21 mouse cellular contexts compared by ENCODE assay signal in the genomic region with DNA sequence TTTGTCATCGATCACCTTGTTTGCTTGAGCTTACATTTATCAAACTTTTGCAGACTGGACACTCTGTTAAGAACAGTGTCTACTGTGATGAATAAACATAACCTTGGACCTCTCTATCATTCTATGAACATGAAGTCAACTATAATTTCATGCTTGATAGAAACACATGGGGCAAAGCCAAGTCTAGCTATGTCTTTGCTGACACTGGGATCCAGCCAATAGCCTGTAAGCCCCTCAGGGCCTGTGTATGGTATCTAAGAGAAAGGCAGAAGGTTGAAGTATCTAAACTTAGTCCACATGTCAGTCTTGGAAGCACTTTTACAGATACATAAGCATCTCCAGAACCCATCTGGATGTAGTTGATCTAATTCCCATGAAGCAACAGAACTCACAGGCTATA. TPM values are rescaled to one million over a fixed set of nuclear protein-coding genes. Genes with fewer than 3 reads are reported as not detected.
DNase-seq lines count a peak whose midpoint lies in the region; ATAC-seq and TF ChIP-seq lines count a peak whose summit lies in the region.
"Had no signal": no experiment of that assay in that cellular context is flagged by ENCODE, and none has a peak within 500 bp of the region (broad histone marks: within the 10 kb centered on the region; RNA-seq: fewer than 3 reads in every experiment).

No protein-coding gene starts in this region.

- peaks cover 6% of the 10 kb centered on the region; the same call in 1 of the 2 replicates for H3K36me3 ChIP-seq in hindbrain, embryonic 13.5 days
- H3K36me3 ChIP-seq in hindbrain, embryonic 16.5 days (ENCODE audit: control insufficient read depth, insufficient read depth, low read length), result 0 out of 2 replicates have a peak, but pooled peaks cover 3% of the 10 kb centered on the region
- H3K36me3 ChIP-seq in limb, embryonic 14.5 days (ENCODE audit: control insufficient read depth, insufficient read depth, low read length), result no peaks in the 10 kb centered on the region
- no peaks in the 10 kb centered on the region for H3K36me3 ChIP-seq in limb, embryonic 10.5 days
- H3K36me3 ChIP-seq: embryonic facial prominence, embryonic 13.5 days; G1E had no signal

- peaks cover 28% of the 10 kb centered on the region for H3K4me1 ChIP-seq in hindbrain, embryonic 13.5 days (replicated peaks)
- peaks cover 9% of the 10 kb centered on the region for H3K4me1 ChIP-seq in hindbrain, embryonic 16.5 days (ENCODE audit: control insufficient read depth, insufficient read depth, low read depth, low read length)
- no peaks in the 10 kb centered on the region for H3K4me1 ChIP-seq in limb, embryonic 14.5 days (ENCODE audit: control insufficient read depth, insufficient read depth, low read length)
- no peaks in the 10 kb centered on the region for H3K4me1 ChIP-seq in limb, embryonic 10.5 days
- H3K4me1 ChIP-seq: embryonic facial prominence, embryonic 13.5 days had no signal

- ATAC-seq in hindbrain, embryonic 13.5 days (ENCODE audit: low FRiP score), result 0 out of 2 replicates have a peak, but pooled peaks have one; percentile 26
- ATAC-seq in hindbrain, embryonic 16.5 days, result no peak
- no peak for ATAC-seq in limb, embryonic 14.5 days (ENCODE audit: low FRiP score, low read depth)
- ATAC-seq: activated CD4-positive, CD25-positive, alpha-beta regulatory T cell, adult 4 months; CD4-positive, CD25-positive, alpha-beta regulatory T cell, adult 4 months; forebrain, embryonic 13.5 days; forebrain, embryonic 15.5 days; forebrain, postnatal 0 days; Patski had no signal

- H3K9ac ChIP-seq in hindbrain, embryonic 13.5 days, result no peak overlapping the region
- no peak overlapping the region for H3K9ac ChIP-seq in hindbrain, embryonic 16.5 days (ENCODE audit: low read depth, low read length)
- H3K9ac ChIP-seq in limb, embryonic 14.5 days (ENCODE audit: low read depth, low read length, severe bottlenecking), result no peak overlapping the region
- H3K9ac ChIP-seq: embryonic facial prominence, embryonic 13.5 days; forebrain, embryonic 13.5 days; forebrain, embryonic 15.5 days; forebrain, postnatal 0 days had no signal

- 93% methylated on average over 1 of the region's 1 CpGs for WGBS in hindbrain, embryonic 13.5 days
- WGBS in hindbrain, embryonic 16.5 days, result 87% methylated on average over 1 of the region's 1 CpGs
- WGBS in limb, embryonic 14.5 days, result 77% methylated on average over 1 of the region's 1 CpGs
- WGBS in limb, embryonic 10.5 days, result 89% methylated on average over 1 of the region's 1 CpGs

- no peak for TF ChIP-seq POLR2A in limb, embryonic 14.5 days (IDR thresholded peaks at IDR 0.05; ENCODE audit: borderline replicate concordance, extremely low read depth, insufficient read depth, insufficient read length)

- peak; percentile 42 to 54 for DNase-seq in cerebellum, postnatal 10 days
- DNase-seq in cerebellum, adult 18-20 months, result no peak
- peak; percentile 12 for DNase-seq in limb, embryonic 14.5 days (ENCODE audit: low spot score)
- DNase-seq in limb, embryonic 10.5 days (ENCODE audit: low spot score), result no peak
- DNase-seq: adrenal gland, adult 8-10 months; adrenal gland, postnatal 14 days; adrenal gland, postnatal 36 days; B cell, adult 2 months; cerebellum, adult 11-12 months; cerebellum, adult 8-10 months; cerebellum, adult 9-11 months; forebrain, postnatal 0 days had no signal

- no peaks in the 10 kb centered on the region for H3K27me3 ChIP-seq in hindbrain, embryonic 13.5 days
- H3K27me3 ChIP-seq in hindbrain, embryonic 16.5 days (replicated peaks; ENCODE audit: control insufficient read depth, insufficient read depth, low read length), result no peaks in the 10 kb centered on the region
- H3K27me3 ChIP-seq in limb, embryonic 14.5 days (ENCODE audit: control insufficient read depth, insufficient read depth, low read length), result no peaks in the 10 kb centered on the region
- no peaks in the 10 kb centered on the region for H3K27me3 ChIP-seq in limb, embryonic 10.5 days (ENCODE audit: low read depth, poor library complexity, severe bottlenecking)
- H3K27me3 ChIP-seq: embryonic facial prominence, embryonic 13.5 days; forebrain, embryonic 13.5 days; forebrain, embryonic 15.5 days had no signal

- H3K4me2 ChIP-seq in hindbrain, embryonic 13.5 days, result no peak overlapping the region
- no peak overlapping the region for H3K4me2 ChIP-seq in hindbrain, embryonic 16.5 days (ENCODE audit: low read length)
- no peak overlapping the region for H3K4me2 ChIP-seq in limb, embryonic 14.5 days (replicated peaks; ENCODE audit: low read depth, low read length, severe bottlenecking)
- H3K4me2 ChIP-seq: embryonic facial prominence, embryonic 13.5 days; forebrain, embryonic 13.5 days; forebrain, embryonic 15.5 days had no signal

- no peak overlapping the region for H3K27ac ChIP-seq in hindbrain, embryonic 13.5 days
- no peak overlapping the region for H3K27ac ChIP-seq in hindbrain, embryonic 16.5 days (ENCODE audit: low read depth, low read length)
- H3K27ac ChIP-seq in limb, embryonic 14.5 days (replicated peaks; ENCODE audit: low read depth, low read length), result no peak overlapping the region
- no peak overlapping the region for H3K27ac ChIP-seq in limb, embryonic 10.5 days
- H3K27ac ChIP-seq: embryonic facial prominence, embryonic 13.5 days; forebrain, embryonic 13.5 days; forebrain, embryonic 15.5 days had no signal

- H3K9me3 ChIP-seq in hindbrain, embryonic 13.5 days, result no peaks in the 10 kb centered on the region
- no peaks in the 10 kb centered on the region for H3K9me3 ChIP-seq in hindbrain, embryonic 16.5 days (ENCODE audit: control insufficient read depth, low read length)
- H3K9me3 ChIP-seq in limb, embryonic 14.5 days (ENCODE audit: control insufficient read depth, low read length), result no peaks in the 10 kb centered on the region
- no peaks in the 10 kb centered on the region for H3K9me3 ChIP-seq in limb, embryonic 10.5 days (replicated peaks)
- H3K9me3 ChIP-seq: embryonic facial prominence, embryonic 13.5 days; forebrain, embryonic 13.5 days; forebrain, embryonic 15.5 days had no signal

- no peak overlapping the region for H3K4me3 ChIP-seq in hindbrain, embryonic 13.5 days
- no peak overlapping the region for H3K4me3 ChIP-seq in hindbrain, embryonic 16.5 days (ENCODE audit: low read length)
- no peak overlapping the region for H3K4me3 ChIP-seq in limb, embryonic 14.5 days (replicated peaks; ENCODE audit: low read length)
- H3K4me3 ChIP-seq in limb, embryonic 10.5 days, result no peak overlapping the region
- H3K4me3 ChIP-seq: embryonic facial prominence, embryonic 13.5 days; forebrain, embryonic 13.5 days; forebrain, embryonic 15.5 days had no signal

RNA-seq across cellular contexts. Expression of a gene that starts 22.9 kb away (rescaled TPM):
- 94.8 and 97.1 TPM in 2 replicates for polyA plus RNA-seq in hindbrain, embryonic 13.5 days (2015; fragmentation: Nextera tagmentation; extraction: Ambion mirVana)
- 72.7 and 84.0 TPM in 2 replicates for polyA plus RNA-seq in hindbrain, embryonic 16.5 days (2015; fragmentation: Nextera tagmentation; extraction: Ambion mirVana)
- 49.5 and 52.7 TPM in 2 replicates for polyA plus RNA-seq in limb, embryonic 14.5 days (2012; rRNA removed)
- polyA plus RNA-seq in limb, embryonic 14.5 days (2014; fragmentation: Nextera tagmentation; extraction: Ambion mirVana), result 61.3 and 65.0 TPM in 2 replicates
- 6.4 and 14.5 TPM in 2 replicates for polyA plus RNA-seq in limb, embryonic 10.5 days (2016; fragmentation: Nextera tagmentation; extraction: Ambion mirVana)
- polyA plus RNA-seq: activated CD4-positive, CD25-positive, alpha-beta regulatory T cell, adult 4 months; CD4-positive, CD25-positive, alpha-beta regulatory T cell, adult 4 months; G1E had no signal

Comparison
In these comparisons a context has a peak if more than half of its experiments do, and no peak if none do; other contexts are left out.
1. DNase-seq: peak in cerebellum, postnatal 10 days (2 of 2) and limb, embryonic 14.5 days (single experiment); none in cerebellum, adult 18-20 months (0 of 2) and limb, embryonic 10.5 days (single experiment).